Mouse (Mus musculus) ES-E14 (cell line): ENCODE data around the gene Emilin2.

ENCODE experiments used
- CHD2 ChIP-seq: IDR thresholded peaks from 2 replicates; pipeline ENCODE4 v1.6.1; 2014; ENCODE audit warnings: mild to moderate bottlenecking, low read depth, low read length, inconsistent platforms
- MAFK ChIP-seq: IDR thresholded peaks from 2 replicates; pipeline ENCODE4 v1.6.1; 2014; ENCODE audit warnings: mild to moderate bottlenecking, low read depth, low read length, inconsistent platforms; ENCODE audit not compliant: insufficient read depth
- ZC3H11A ChIP-seq: IDR thresholded peaks from 2 replicates; pipeline ENCODE4 v1.6.1; 2012; ENCODE audit warnings: low read depth, mild to moderate bottlenecking, inconsistent platforms, low read length, borderline replicate concordance
- ZNF384 ChIP-seq: IDR thresholded peaks from 2 replicates; pipeline ENCODE4 v1.6.1; 2012; ENCODE audit warnings: low read depth, low read length, inconsistent platforms

DNA sequence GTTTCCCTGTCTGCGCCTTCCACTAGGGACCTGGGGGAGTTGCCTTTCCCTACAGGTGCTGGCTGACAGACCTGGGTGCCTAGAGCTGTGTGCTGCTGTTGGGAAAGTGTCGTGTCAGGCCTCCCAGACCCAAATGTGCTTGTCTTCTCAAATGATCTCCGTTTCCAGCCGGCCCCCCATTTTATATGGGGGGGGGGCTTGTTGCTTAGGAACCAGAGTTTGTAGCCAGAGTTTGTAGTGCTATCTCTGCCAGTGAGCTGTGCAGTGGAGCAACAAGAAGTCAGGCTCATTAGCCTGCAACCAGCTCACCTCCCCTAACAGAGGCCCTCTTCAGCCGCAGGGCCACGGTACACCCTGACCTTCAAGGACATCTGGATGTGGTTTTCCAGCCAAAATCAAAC lies 60.2 kb downstream of the Emilin2 start:
- no peak for TF ChIP-seq ZNF384
- no peak for TF ChIP-seq CHD2
- no peak for TF ChIP-seq ZC3H11A
- no peak for TF ChIP-seq MAFK
